Comparison of ENCODE assay signal across 22 mouse cellular contexts in genomic region chr16:5910742-5911141, GRCm38 (mm10). TPM values are rescaled to one million over a fixed set of nuclear protein-coding genes. Genes with fewer than 3 reads are reported as not detected.
DNase-seq lines count a peak whose midpoint lies in the region; ATAC-seq lines count a peak whose summit lies in the region.
"Had no signal": no experiment of that assay in that cellular context is flagged by ENCODE, and none has a peak within 500 bp of the region (broad histone marks: within the 10 kb centered on the region; RNA-seq: fewer than 3 reads in every experiment).

No protein-coding gene starts in this region.

- no peak overlapping the region for H3K27ac ChIP-seq in forebrain, embryonic 16.5 days (ENCODE audit: low read length)
- no peak overlapping the region for H3K27ac ChIP-seq in forebrain, embryonic 10.5 days
- H3K27ac ChIP-seq: heart, embryonic 13.5 days; limb, embryonic 12.5 days; macrophage; midbrain, embryonic 15.5 days; neural tube, embryonic 12.5 days; stomach, embryonic 15.5 days had no signal

- H3K4me3 ChIP-seq in forebrain, embryonic 16.5 days (replicated peaks; ENCODE audit: low read length) = no peak overlapping the region
- H3K4me3 ChIP-seq in forebrain, embryonic 10.5 days = no peak overlapping the region
- H3K4me3 ChIP-seq: heart, embryonic 13.5 days; limb, embryonic 12.5 days; midbrain, embryonic 15.5 days; neural tube, embryonic 12.5 days; stomach, embryonic 15.5 days had no signal

- H3K9ac ChIP-seq in forebrain, embryonic 16.5 days (replicated peaks; ENCODE audit: low read depth, low read length) = no peak overlapping the region
- H3K9ac ChIP-seq: heart, embryonic 13.5 days; limb, embryonic 12.5 days; liver, postnatal 0 days; midbrain, embryonic 15.5 days; neural tube, embryonic 12.5 days; stomach, embryonic 15.5 days had no signal

- H3K27me3 ChIP-seq in forebrain, embryonic 16.5 days (replicated peaks; ENCODE audit: control insufficient read depth, insufficient read depth, low read length) = no peaks in the 10 kb centered on the region
- no peaks in the 10 kb centered on the region for H3K27me3 ChIP-seq in forebrain, embryonic 10.5 days (ENCODE audit: poor library complexity, severe bottlenecking)
- H3K27me3 ChIP-seq: heart, embryonic 13.5 days; limb, embryonic 12.5 days; midbrain, embryonic 15.5 days; neural tube, embryonic 12.5 days; stomach, embryonic 15.5 days had no signal

- WGBS in forebrain, embryonic 16.5 days = 59% methylated on average over 5 of the region's 5 CpGs
- 91% methylated on average over 5 of the region's 5 CpGs for WGBS in forebrain, embryonic 10.5 days

- H3K9me3 ChIP-seq in forebrain, embryonic 16.5 days (ENCODE audit: control insufficient read depth, low read length) = no peaks in the 10 kb centered on the region
- no peaks in the 10 kb centered on the region for H3K9me3 ChIP-seq in forebrain, embryonic 10.5 days
- H3K9me3 ChIP-seq: heart, embryonic 13.5 days; limb, embryonic 12.5 days; midbrain, embryonic 15.5 days; neural tube, embryonic 12.5 days; stomach, embryonic 15.5 days had no signal

- DNase-seq in cerebellum, adult 11-12 months = peak; percentile 45
- DNase-seq in cerebellum, adult 9-10 months = no peak
- DNase-seq in forebrain, embryonic 10.5 days (ENCODE audit: extremely low spot score, low spot score) = no peak
- DNase-seq in layer of hippocampus, adult 9-10 months (ENCODE audit: low spot score) = peak; percentile 36
- no peak for DNase-seq in layer of hippocampus, postnatal 14 days (ENCODE audit: low spot score in 2 of 2)
- DNase-seq in right cerebral cortex, postnatal 4 days = peak; percentile 22
- DNase-seq in right cerebral cortex, adult 2 months (ENCODE audit: low spot score in 2 of 2) = no peak
- DNase-seq: adrenal gland, postnatal 10 days; gastrocnemius, postnatal 25 days; heart, adult 18-20 months; heart, postnatal 14 days; kidney, adult 18-20 months; liver, postnatal 0 days; thymus, postnatal 25 days had no signal

- no peaks in the 10 kb centered on the region for H3K36me3 ChIP-seq in forebrain, embryonic 16.5 days (ENCODE audit: control insufficient read depth, insufficient read depth)
- no peaks in the 10 kb centered on the region for H3K36me3 ChIP-seq in forebrain, embryonic 10.5 days (replicated peaks)
- H3K36me3 ChIP-seq: heart, embryonic 13.5 days; limb, embryonic 12.5 days; midbrain, embryonic 15.5 days; neural tube, embryonic 12.5 days; stomach, embryonic 15.5 days had no signal

- peak; percentile 58; the same call in 1 of the 2 replicates for ATAC-seq in forebrain, embryonic 16.5 days
- ATAC-seq: liver, postnatal 0 days had no signal

- peaks cover 19% of the 10 kb centered on the region for H3K4me1 ChIP-seq in forebrain, embryonic 16.5 days (replicated peaks; ENCODE audit: control insufficient read depth, insufficient read depth, low read length)
- H3K4me1 ChIP-seq in forebrain, embryonic 10.5 days = peaks cover 6% of the 10 kb centered on the region
- H3K4me1 ChIP-seq: limb, embryonic 12.5 days; stomach, embryonic 15.5 days had no signal

- H3K4me2 ChIP-seq in forebrain, embryonic 16.5 days (ENCODE audit: low read length) = no peak overlapping the region
- H3K4me2 ChIP-seq: heart, embryonic 13.5 days; limb, embryonic 12.5 days; liver, embryonic 11.5 days; midbrain, embryonic 15.5 days; neural tube, embryonic 12.5 days; stomach, embryonic 15.5 days had no signal

RNA-seq across cellular contexts. Expression of gene Rbfox1, which starts 25.6 kb away (rescaled TPM):
- 210 and 216 TPM in 2 replicates for polyA plus RNA-seq in forebrain, embryonic 16.5 days (2015; fragmentation: Nextera tagmentation; extraction: Ambion mirVana)
- polyA plus RNA-seq in forebrain, embryonic 10.5 days (2016; fragmentation: Nextera tagmentation; extraction: Ambion mirVana) = 0.71 and 0.81 TPM in 2 replicates
- total RNA-seq in layer of hippocampus, postnatal 14 days (2021) = 100 to 1,000 TPM; 342 to 356 TPM
- polyA plus RNA-seq: macrophage had no signal

Comparison
In these comparisons a context has a peak if more than half of its experiments do, and no peak if none do; other contexts are left out.
1. DNase-seq: peak in cerebellum, adult 11-12 months (single experiment), layer of hippocampus, adult 9-10 months (single experiment) and right cerebral cortex, postnatal 4 days (single experiment); none in cerebellum, adult 9-10 months (single experiment), forebrain, embryonic 10.5 days (single experiment), layer of hippocampus, postnatal 14 days (0 of 2) and right cerebral cortex, adult 2 months (0 of 2).
2. RNA of gene Rbfox1, which starts 25.6 kb away (polyA plus RNA-seq): 210 to 216 TPM in forebrain, embryonic 16.5 days; 0.71 to 0.81 TPM in forebrain, embryonic 10.5 days; every median in the first group is over 100 times any median in the second.